Mouse (Mus musculus): ENCODE data around the gene Tmem208. TPM values are rescaled to one million over a fixed set of nuclear protein-coding genes. Genes with fewer than 3 reads are reported as not detected.

Gene Tmem208
- total and polyA plus RNA-seq, 3 experiments: 76.2 to 133 (median 88.1) TPM

GRCm38 (mm10) chr8:105312891-105313481 is 13.2 kb upstream of the Tmem208 start:
- Histone ChIP-seq H3K9me3 (replicated peaks; ENCODE audit: low read length) (peaks cover 2% of the 10 kb centered on the region), H3K27me3 (replicated peaks) (no peaks in the 10 kb centered on the region), H3K27ac (ENCODE audit: insufficient read depth, low read depth) (no peak overlapping the region), H3K4me1 (ENCODE audit: control insufficient read depth in 1 of 2, insufficient read depth in 2 of 2) (no peaks in the 10 kb centered on the region), H3K4me3 (replicated peaks in 1 of 3; ENCODE audit: low read depth in 2 of 3, low read length in 2 of 3, poor library complexity in 1 of 3) (no peak overlapping the region), H3K9ac (ENCODE audit: insufficient read depth, low read depth) (no peak overlapping the region), H3K36me3 (replicated peaks in 1 of 2; ENCODE audit: control insufficient read depth in 1 of 2, insufficient read depth in 1 of 2, low read length in 1 of 2) (peaks cover 79 to 99% of the 10 kb centered on the region in 2 experiments), H3K4me2 (ENCODE audit: insufficient read depth, low read depth, poor library complexity, severe bottlenecking) (no peak overlapping the region), H3K79me2 (replicated peaks; ENCODE audit: control insufficient read depth, extremely low read depth, insufficient read depth, poor library complexity, severe bottlenecking) (no peaks in the 10 kb centered on the region)
- TF ChIP-seq SIN3A (IDR thresholded peaks at IDR 0.05; ENCODE audit: low read length) (no peak), JUND (conservative IDR thresholded peaks at IDR 0.05; ENCODE audit: low read depth, low read length) (no peak), PAX5 (IDR thresholded peaks at IDR 0.05; ENCODE audit: low read length) (no peak), EP300 (IDR thresholded peaks at IDR 0.05; ENCODE audit: low read length) (no peak), KAT2A (IDR thresholded peaks at IDR 0.05; ENCODE audit: insufficient replicate concordance, low read length) (no peak), ETS1 (conservative IDR thresholded peaks at IDR 0.05; ENCODE audit: low read depth, low read length) (no peak), MAZ (IDR thresholded peaks at IDR 0.05; ENCODE audit: low read depth, low read length) (no peak), RCOR1 (conservative IDR thresholded peaks at IDR 0.05; ENCODE audit: low read depth, low read length) (no peak), ZMIZ1 (IDR thresholded peaks at IDR 0.05; ENCODE audit: low read depth, low read length) (no peak), CHD2 (IDR thresholded peaks at IDR 0.05; ENCODE audit: low read length) (no peak), GABPA (IDR thresholded peaks at IDR 0.05; ENCODE audit: insufficient replicate concordance, low read depth, low read length) (no peak), POLR2A (IDR thresholded peaks at IDR 0.05; ENCODE audit: low read depth, low read length) (no peak)
- in situ Hi-C loops (cut with MboI; ENCODE audit: low pct_ligation_motif_present, low pct_unique_long_range_greater_than_20kb, low sequenced_read_pairs) (no loop called here), dilution Hi-C loops (cut with MboI; ENCODE audit: extremely low pct_ligation_motif_present, extremely low pct_unique_long_range_greater_than_20kb, low sequenced_read_pairs) (no loop called here)
- DNase-seq (ENCODE audit: extremely low read depth): no peak

- H3K4me3 ChIP-seq (replicated peaks in 1 of 3; ENCODE audit: low read depth in 2 of 3, low read length in 2 of 3, poor library complexity in 1 of 3): no peak overlapping the region
- dilution Hi-C loops (cut with MboI; ENCODE audit: extremely low pct_ligation_motif_present, extremely low pct_unique_long_range_greater_than_20kb, low sequenced_read_pairs) (no loop called here), in situ Hi-C loops (cut with MboI; ENCODE audit: low pct_ligation_motif_present, low pct_unique_long_range_greater_than_20kb, low sequenced_read_pairs) (no loop called here)
- H3K4me2 ChIP-seq (ENCODE audit: insufficient read depth, low read depth, poor library complexity, severe bottlenecking): no peak overlapping the region
- H3K79me2 ChIP-seq (replicated peaks; ENCODE audit: control insufficient read depth, extremely low read depth, insufficient read depth, poor library complexity, severe bottlenecking): no peaks in the 10 kb centered on the region
- peaks cover 74 to 99% of the 10 kb centered on the region in 2 experiments for H3K36me3 ChIP-seq (replicated peaks in 1 of 2; ENCODE audit: control insufficient read depth in 1 of 2, insufficient read depth in 1 of 2, low read length in 1 of 2)
- DNase-seq (ENCODE audit: extremely low read depth): no peak
- TF ChIP-seq UBTF (IDR thresholded peaks at IDR 0.05; ENCODE audit: low read depth, low read length): no peak
- no peak for TF ChIP-seq MAX (IDR thresholded peaks at IDR 0.05; ENCODE audit: low read length)
- TF ChIP-seq JUN (IDR thresholded peaks at IDR 0.05; ENCODE audit: insufficient read depth, low read depth, low read length): no peak
- no peak for TF ChIP-seq EP300 (IDR thresholded peaks at IDR 0.05; ENCODE audit: low read length)
- TF ChIP-seq RCOR1 (conservative IDR thresholded peaks at IDR 0.05; ENCODE audit: low read depth, low read length): no peak
- no peak for TF ChIP-seq MEF2A (IDR thresholded peaks at IDR 0.05; ENCODE audit: borderline replicate concordance, low read depth, low read length)
- no peak for TF ChIP-seq MAZ (IDR thresholded peaks at IDR 0.05; ENCODE audit: low read depth, low read length)
- no peak for TF ChIP-seq POLR2AphosphoS2 (IDR thresholded peaks at IDR 0.05; ENCODE audit: low read depth, low read length)
- no peak for TF ChIP-seq BHLHE40 (IDR thresholded peaks at IDR 0.05; ENCODE audit: low read depth, low read length)
- TF ChIP-seq USF2 (conservative IDR thresholded peaks at IDR 0.05; ENCODE audit: low read depth, low read length): no peak
- TF ChIP-seq ZC3H11A (IDR thresholded peaks at IDR 0.05; ENCODE audit: low read depth, low read length): no peak
- TF ChIP-seq IRF4 (IDR thresholded peaks at IDR 0.05; ENCODE audit: low read depth, low read length): no peak
- TF ChIP-seq USF1 (IDR thresholded peaks at IDR 0.05; ENCODE audit: low read depth, low read length): no peak
- TF ChIP-seq ZMIZ1 (IDR thresholded peaks at IDR 0.05; ENCODE audit: low read depth, low read length): no peak
- no peak for TF ChIP-seq MYC (IDR thresholded peaks at IDR 0.05; ENCODE audit: low read depth, low read length)
- no peak for TF ChIP-seq ZKSCAN1 (IDR thresholded peaks at IDR 0.05; ENCODE audit: borderline replicate concordance, low read depth, low read length)
- no peak for TF ChIP-seq MAFK (IDR thresholded peaks at IDR 0.05; ENCODE audit: insufficient replicate concordance, low read length)
- no peak for TF ChIP-seq HCFC1 (IDR thresholded peaks at IDR 0.05; ENCODE audit: low read depth, low read length)
- no peak for TF ChIP-seq SMC3 (IDR thresholded peaks at IDR 0.05; ENCODE audit: low read depth, low read length)
- no peaks in the 10 kb centered on the region for H3K27me3 ChIP-seq (replicated peaks)
- H3K27ac ChIP-seq (ENCODE audit: insufficient read depth, low read depth): no peak overlapping the region
- no peaks in the 10 kb centered on the region for H3K4me1 ChIP-seq (ENCODE audit: control insufficient read depth in 1 of 2, insufficient read depth in 2 of 2)
- H3K9ac ChIP-seq (ENCODE audit: insufficient read depth, low read depth): no peak overlapping the region
- peaks cover 2% of the 10 kb centered on the region for H3K9me3 ChIP-seq (replicated peaks; ENCODE audit: low read length)
Measured at GRCm38 (mm10) chr8:105313622-105314402, 12.3 kb upstream of the Tmem208 start.
